Mouse (Mus musculus) neural tube, embryonic 15.5 days (tissue): ENCODE measurements around the gene Slc2a10. TPM values are rescaled to one million over a fixed set of nuclear protein-coding genes. Genes with fewer than 3 reads are reported as not detected.
A peak's percentile ranks its signal among the peaks of the same experiment; 100 is the strongest.
"Not testable (repeated sequence)": the region's sequence is repeated elsewhere in the genome, so short reads cannot be mapped to it uniquely, and the experiment has no call there.

Source experiments
- ATAC-seq: fragments of 200-750 bp; cut with Nextera tagmentation; 2 replicates; pipeline ENCODE4 v1.8.0; 2017; ENCODE audit warnings: mild to moderate bottlenecking, moderate TSS enrichment, moderate library complexity; ENCODE audit not compliant: low FRiP score
- H3K27ac ChIP-seq: fragments of 300-500 bp; sonication (generic); replicated peaks from 2 replicates; pipeline ENCODE4 v1.5.1; 2015; ENCODE audit warnings: mild to moderate bottlenecking, inconsistent platforms
- H3K27me3 ChIP-seq: fragments of 300-500 bp; sonication (generic); replicated peaks from 2 replicates; pipeline ENCODE4 v1.6.1; 2015; ENCODE audit warnings: inconsistent platforms
- H3K36me3 ChIP-seq: fragments of 300-500 bp; sonication (generic); 2 replicates; pipeline ENCODE4 v1.6.1; 2015; ENCODE audit warnings: inconsistent platforms
- H3K4me1 ChIP-seq: fragments of 300-500 bp; sonication (generic); 2 replicates; pipeline ENCODE4 v1.6.1; 2015; ENCODE audit warnings: inconsistent platforms
- H3K4me2 ChIP-seq: fragments of 300-500 bp; sonication (generic); 2 replicates; pipeline ENCODE4 v1.6.1; 2015; ENCODE audit warnings: inconsistent platforms, mild to moderate bottlenecking, moderate library complexity
- H3K4me3 ChIP-seq: fragments of 300-500 bp; sonication (generic); replicated peaks from 2 replicates; pipeline ENCODE4 v1.5.1; 2015; ENCODE audit warnings: mild to moderate bottlenecking, inconsistent platforms
- H3K9ac ChIP-seq: fragments of 300-500 bp; sonication (generic); replicated peaks from 2 replicates; pipeline ENCODE4 v1.6.1; 2015; ENCODE audit warnings: mild to moderate bottlenecking, inconsistent platforms
- H3K9me3 ChIP-seq: fragments of 300-500 bp; sonication (generic); replicated peaks from 2 replicates; pipeline ENCODE4 v1.6.1; 2016; ENCODE audit warnings: inconsistent platforms
- WGBS: fragments of 180-500 bp; shearing (Covaris S2); methylation state at CpG from one replicate; pipeline ENCODE4 v1.1.7; 2015; ENCODE audit warnings: mixed read lengths; 5-methylcytosine and 5-hydroxymethylcytosine counted together
- polyA plus RNA-seq: library from polyadenylated mRNA; unstranded; fragments of >200 nt; fragmentation: Nextera tagmentation; extraction: Ambion mirVana; gene quantifications from 2 replicates; pipeline ENCODE4 v1.2.1, GENCODE M21; 2015

The Slc2a10 gene
- polyA plus RNA-seq, 1 experiment from 2014 or later: 2.3 TPM

GRCm38 (mm10) chr2:165545687-165546086 lies 42.1 kb downstream of the Slc2a10 start:
- no peak overlapping the region for H3K9ac ChIP-seq
- H3K9me3 ChIP-seq: no peaks in the 10 kb centered on the region
- 0 out of 2 replicates have a peak, but pooled peaks cover 3% of the 10 kb centered on the region for H3K27me3 ChIP-seq
- no peak overlapping the region for H3K4me3 ChIP-seq
- 95% methylated on average over 2 of the region's 2 CpGs for WGBS
- no peak overlapping the region for H3K4me2 ChIP-seq
- no peak for ATAC-seq
- peaks cover 26% of the 10 kb centered on the region for H3K4me1 ChIP-seq
- no peak overlapping the region for H3K27ac ChIP-seq
- H3K36me3 ChIP-seq: no peaks in the 10 kb centered on the region

DNA sequence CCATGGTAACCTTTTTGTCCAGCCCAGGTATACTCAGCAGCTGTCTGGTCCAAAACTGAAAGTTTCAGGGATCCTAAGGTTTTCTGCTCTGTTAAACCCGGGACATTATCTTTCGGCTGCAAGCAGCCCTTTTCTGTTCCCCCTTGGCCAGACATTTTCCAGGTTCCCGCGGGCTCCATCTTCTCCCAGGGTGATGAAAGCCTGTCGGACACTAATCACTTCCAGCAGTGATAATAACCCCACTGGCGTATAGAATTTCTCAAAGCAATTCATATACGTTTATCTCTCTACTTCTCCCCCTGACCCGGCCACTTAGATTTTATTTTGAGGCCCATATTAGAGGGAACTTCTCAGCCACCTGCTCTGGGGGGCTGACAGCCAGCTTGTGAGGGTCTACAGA lies 42.8 kb downstream of the Slc2a10 start:
- H3K27ac ChIP-seq: no peak overlapping the region
- WGBS: 46% methylated on average over 8 of the region's 8 CpGs
- H3K9ac ChIP-seq: no peak overlapping the region
- 0 out of 2 replicates have a peak, but pooled peaks cover 3% of the 10 kb centered on the region for H3K27me3 ChIP-seq
- peaks cover 26% of the 10 kb centered on the region for H3K4me1 ChIP-seq
- H3K4me3 ChIP-seq: no peak overlapping the region
- no peak overlapping the region for H3K4me2 ChIP-seq
- no peaks in the 10 kb centered on the region for H3K9me3 ChIP-seq
- ATAC-seq: no peak
- no peaks in the 10 kb centered on the region for H3K36me3 ChIP-seq

DNA sequence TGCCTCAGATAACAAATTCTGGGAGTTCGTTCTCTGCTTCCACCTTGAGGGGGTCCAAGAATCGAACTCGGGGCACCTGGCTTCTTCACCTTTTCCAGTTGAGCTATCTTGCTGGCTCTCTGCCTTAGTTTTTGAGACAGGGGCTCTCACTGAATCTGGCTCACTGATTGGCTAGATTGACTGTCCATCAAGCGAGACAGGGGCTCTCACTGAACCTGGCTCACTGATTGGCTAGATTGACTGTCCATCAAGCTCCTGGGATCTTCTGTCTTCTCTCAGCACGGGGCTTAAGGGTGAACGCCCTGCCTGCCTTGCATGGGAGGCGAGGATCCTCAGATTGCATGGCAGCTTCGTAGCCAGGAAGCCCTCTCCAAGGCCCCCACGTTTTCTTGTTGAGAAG lies 43.8 kb downstream of the Slc2a10 start:
- Histone ChIP-seq H3K4me3 (no peak overlapping the region), H3K4me2 (no peak overlapping the region), H3K9ac (no peak overlapping the region), H3K27me3 (0 out of 2 replicates have a peak, but pooled peaks cover 3% of the 10 kb centered on the region), H3K9me3 (no peaks in the 10 kb centered on the region), H3K36me3 (no peaks in the 10 kb centered on the region), H3K4me1 (peaks cover 26% of the 10 kb centered on the region), H3K27ac (no peak overlapping the region)
- WGBS: 62% methylated on average over 9 of the region's 9 CpGs
- ATAC-seq: no peak

DNA sequence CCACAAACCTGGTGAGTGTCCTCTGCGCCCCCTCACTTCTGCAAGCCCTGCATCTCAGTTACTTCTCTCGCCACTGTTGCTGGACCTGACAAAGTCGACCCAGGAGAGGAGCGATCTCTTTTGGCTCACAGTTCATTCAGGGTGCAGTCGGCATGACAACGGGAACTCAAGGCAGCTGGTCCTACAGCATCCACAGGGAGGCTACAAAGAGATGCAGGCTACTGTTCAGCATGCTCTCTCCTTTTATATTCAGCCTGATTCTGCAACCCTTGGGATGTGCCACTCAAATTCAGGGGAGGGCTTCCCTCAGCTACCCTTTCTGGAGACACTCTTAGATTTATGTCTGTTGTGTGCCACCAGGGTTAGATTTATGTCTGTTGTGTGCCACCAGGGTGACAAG lies 45.0 kb downstream of the Slc2a10 start:
- H3K36me3 ChIP-seq: no peaks in the 10 kb centered on the region
- 0 out of 2 replicates have a peak, but pooled peaks cover 3% of the 10 kb centered on the region for H3K27me3 ChIP-seq
- ATAC-seq: no peak
- no peak overlapping the region for H3K4me3 ChIP-seq
- no peak overlapping the region for H3K4me2 ChIP-seq
- H3K9ac ChIP-seq: no peak overlapping the region
- peaks cover 19% of the 10 kb centered on the region for H3K4me1 ChIP-seq
- H3K27ac ChIP-seq: no peak overlapping the region
- WGBS: 42% methylated on average over 6 of the region's 6 CpGs
- H3K9me3 ChIP-seq: no peaks in the 10 kb centered on the region

GRCm38 (mm10) chr2:165550410-165550809 lies 46.8 kb downstream of the Slc2a10 start:
- not testable (repeated sequence) for H3K9ac ChIP-seq, H3K4me3 ChIP-seq, H3K9me3 ChIP-seq, H3K4me2 ChIP-seq, H3K27ac ChIP-seq, H3K36me3 ChIP-seq, ATAC-seq, H3K27me3 ChIP-seq
- H3K4me1 ChIP-seq: peaks cover 13% of the 10 kb centered on the region
- 81% methylated on average over 7 of the region's 7 CpGs for WGBS

GRCm38 (mm10) chr2:165554066-165554465 lies 50.5 kb downstream of the Slc2a10 start:
- Histone ChIP-seq H3K27ac (no peak overlapping the region), H3K4me3 (no peak overlapping the region), H3K27me3 (0 out of 2 replicates have a peak, but pooled peaks cover 3% of the 10 kb centered on the region), H3K9ac (no peak overlapping the region), H3K36me3 (no peaks in the 10 kb centered on the region), H3K4me2 (no peak overlapping the region), H3K4me1 (0 out of 2 replicates have a peak, but pooled peaks cover 3% of the 10 kb centered on the region), H3K9me3 (no peaks in the 10 kb centered on the region)
- no peak for ATAC-seq
- 77% methylated on average over 9 of the region's 9 CpGs for WGBS

GRCm38 (mm10) chr2:165557278-165557677 lies 53.7 kb downstream of the Slc2a10 start:
- Histone ChIP-seq H3K4me3 (no peak overlapping the region), H3K4me2 (no peak overlapping the region), H3K36me3 (no peaks in the 10 kb centered on the region), H3K9ac (no peak overlapping the region), H3K4me1 (0 out of 2 replicates have a peak, but pooled peaks cover 6% of the 10 kb centered on the region), H3K9me3 (no peaks in the 10 kb centered on the region), H3K27me3 (no peaks in the 10 kb centered on the region; the same call in 1 of the 2 replicates), H3K27ac (no peak overlapping the region)
- WGBS: 79% methylated on average over 7 of the region's 7 CpGs
- no peak for ATAC-seq

- Histone ChIP-seq H3K27ac (no peak overlapping the region), H3K27me3 (no peaks in the 10 kb centered on the region; the same call in 1 of the 2 replicates)
- WGBS: 29% methylated on average over 11 of the region's 11 CpGs
Measured at GRCm38 (mm10) chr2:165558916-165559315, 55.3 kb downstream of the Slc2a10 start.

DNA sequence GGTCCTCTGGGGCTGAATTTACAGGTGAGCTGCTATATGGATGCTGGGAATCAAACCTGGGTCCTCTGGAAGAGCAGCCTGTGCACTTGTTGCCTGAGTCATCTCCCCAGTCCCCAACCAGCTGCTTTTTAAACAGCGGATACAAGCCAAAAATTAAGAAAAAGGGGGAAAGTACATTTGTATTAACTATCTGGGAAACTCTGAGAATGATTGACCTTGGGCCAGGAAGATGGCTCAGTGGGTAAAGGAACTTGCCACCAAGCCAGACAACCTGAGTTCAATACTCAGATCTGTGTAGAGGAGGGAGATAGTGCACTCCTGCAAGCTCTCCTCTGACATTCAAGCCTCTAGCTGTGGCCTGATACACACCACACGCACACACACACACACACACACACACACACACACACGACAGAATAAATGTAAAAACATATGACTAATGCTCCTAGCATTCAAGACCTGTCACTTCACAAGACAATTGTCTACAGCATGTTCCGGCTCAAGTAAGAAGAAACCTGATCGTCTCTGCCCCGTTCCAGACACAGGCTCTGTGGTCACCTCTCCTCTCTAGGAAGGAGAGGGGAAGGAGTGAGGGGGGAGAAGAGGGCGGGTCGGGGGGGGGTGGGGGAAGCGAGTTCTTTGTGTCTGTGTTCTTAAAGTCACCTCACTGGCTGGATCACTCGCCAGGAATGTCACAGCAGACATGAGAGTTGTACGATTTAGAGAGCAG lies 56.1 kb downstream of the Slc2a10 start:
- H3K9me3 ChIP-seq: no peaks in the 10 kb centered on the region
- no peak overlapping the region for H3K9ac ChIP-seq
- 33% methylated on average over 11 of the region's 11 CpGs for WGBS
- no peak overlapping the region for H3K4me2 ChIP-seq
- no peak overlapping the region for H3K27ac ChIP-seq
- H3K36me3 ChIP-seq: no peaks in the 10 kb centered on the region
- H3K4me1 ChIP-seq: peaks cover 19% of the 10 kb centered on the region
- no peak overlapping the region for H3K4me3 ChIP-seq
- no peaks in the 10 kb centered on the region; the same call in 1 of the 2 replicates for H3K27me3 ChIP-seq
- no peak for ATAC-seq

More at GRCm38 (mm10) chr2:165558916-165559315, 55.3 kb downstream of the Slc2a10 start:
- H3K9ac ChIP-seq: no peak overlapping the region
- peaks cover 15% of the 10 kb centered on the region for H3K4me1 ChIP-seq
- H3K4me3 ChIP-seq: no peak overlapping the region
- no peak overlapping the region for H3K4me2 ChIP-seq
- no peaks in the 10 kb centered on the region for H3K9me3 ChIP-seq
- ATAC-seq: no peak
- no peaks in the 10 kb centered on the region for H3K36me3 ChIP-seq

- no peak for ATAC-seq
- H3K36me3 ChIP-seq: no peaks in the 10 kb centered on the region
- H3K4me1 ChIP-seq: peaks cover 19% of the 10 kb centered on the region
- H3K9me3 ChIP-seq: no peaks in the 10 kb centered on the region
- no peak overlapping the region for H3K4me3 ChIP-seq
- H3K27ac ChIP-seq: no peak overlapping the region
- WGBS: 54% methylated on average over 6 of the region's 6 CpGs
- H3K9ac ChIP-seq: no peak overlapping the region
- H3K4me2 ChIP-seq: no peak overlapping the region
- H3K27me3 ChIP-seq: no peaks in the 10 kb centered on the region; the same call in 1 of the 2 replicates
Measured at GRCm38 (mm10) chr2:165561861-165562260, 58.3 kb downstream of the Slc2a10 start.

- 1% methylated on average over 52 of the region's 52 CpGs for WGBS
- Histone ChIP-seq H3K27ac (no peak overlapping the region), H3K4me3 (peak overlapping the region; percentile 47), H3K27me3 (no peaks in the 10 kb centered on the region; the same call in 1 of the 2 replicates), H3K4me1 (peaks cover 22% of the 10 kb centered on the region), H3K4me2 (peak overlapping the region; percentile 98), H3K36me3 (no peaks in the 10 kb centered on the region), H3K9me3 (no peaks in the 10 kb centered on the region), H3K9ac (peak overlapping the region; percentile 51)
- peak; percentile 41; the same call in 1 of the 2 replicates for ATAC-seq
Measured at GRCm38 (mm10) chr2:165563298-165564058, 59.9 kb downstream of the Slc2a10 start.
